Mouse (Mus musculus): ENCODE data around the gene Cxcl10.

GRCm38 (mm10) chr5:92395764-92396163, 47.1 kb upstream of the Cxcl10 start:
- TF ChIP-seq POLR2A (IDR thresholded peaks at IDR 0.05; ENCODE audit: borderline replicate concordance, control insufficient read depth, low read depth, low read length), result no peak
- TF ChIP-seq CTCF (IDR thresholded peaks at IDR 0.05; ENCODE audit: control insufficient read depth, insufficient read depth, low read length), result no peak
